Mouse (Mus musculus): ENCODE data around the gene Arhgap35. TPM values are rescaled to one million over a fixed set of nuclear protein-coding genes. Genes with fewer than 3 reads are reported as not detected.

Arhgap35 gene
- 0.97 and 7.1 TPM in 2 replicates for polyA plus RNA-seq (2012; ENCODE audit: low replicate concordance)

GRCm38 (mm10) chr7:16614888-16615715 lies at the start of gene Arhgap35:
Gene Arhgap35, minus strand, starts transcription at chr7:16614993.

GRCm38 (mm10) chr7:16477628-16478027 lies 137.2 kb downstream of the Arhgap35 start, which contains the start of gene Npas1:
Gene Npas1, minus strand, starts transcription at chr7:16477728.

GRCm38 (mm10) chr7:16452587-16453073 lies 162.2 kb downstream of the Arhgap35 start, which contains the start of gene Tmem160:
Gene Tmem160, plus strand, starts transcription at chr7:16452779.

Other genes starting within 250 kb of the Arhgap35 start
- gene Sae1, start 227.2 kb downstream of the Arhgap35 start, polyA plus RNA-seq (2012; ENCODE audit: low replicate concordance): 19.3 and 20.4 TPM in 2 replicates
- 229 and 298 TPM in 2 replicates for gene Zc3h4, start 214.1 kb downstream of the Arhgap35 start, polyA plus RNA-seq (2012; ENCODE audit: low replicate concordance)
- 88.8 and 162 TPM in 2 replicates for gene Tmem160, start 162.2 kb downstream of the Arhgap35 start, polyA plus RNA-seq (2012; ENCODE audit: low replicate concordance)
- gene Npas1, start 137.3 kb downstream of the Arhgap35 start, polyA plus RNA-seq (2012; ENCODE audit: low replicate concordance): 0.26 TPM in 1 of 2 replicates, not detected in the other
- not detected in 2 replicates for gene Ceacam15, start 60.7 kb upstream of the Arhgap35 start, polyA plus RNA-seq (2012; ENCODE audit: low replicate concordance)
- not detected in 2 replicates for gene Ceacam9, start 106.9 kb upstream of the Arhgap35 start, polyA plus RNA-seq (2012; ENCODE audit: low replicate concordance)
- 337 and 641 TPM in 2 replicates for gene Ap2s1, start 123.4 kb upstream of the Arhgap35 start, polyA plus RNA-seq (2012; ENCODE audit: low replicate concordance)
- gene Slc1a5, start 166.3 kb upstream of the Arhgap35 start, polyA plus RNA-seq (2012; ENCODE audit: low replicate concordance): 57.8 and 110 TPM in 2 replicates
- gene Strn4, start 200.9 kb upstream of the Arhgap35 start, polyA plus RNA-seq (2012; ENCODE audit: low replicate concordance): 110 and 114 TPM in 2 replicates
- gene Fkrp, start 201.7 kb upstream of the Arhgap35 start, polyA plus RNA-seq (2012; ENCODE audit: low replicate concordance): 34.4 and 47.5 TPM in 2 replicates
- 33.2 and 65.6 TPM in 2 replicates for gene Prkd2, start 227.9 kb upstream of the Arhgap35 start, polyA plus RNA-seq (2012; ENCODE audit: low replicate concordance)

All from leukemia stem cell, adult 10-12 weeks (primary cell).